Mouse (Mus musculus) heart, postnatal 0 days (tissue): ENCODE data around the gene Tmem254b. TPM values are rescaled to one million over a fixed set of nuclear protein-coding genes. Genes with fewer than 3 reads are reported as not detected.
"Not testable (repeated sequence)": the region's sequence is repeated elsewhere in the genome, so short reads cannot be mapped to it uniquely, and the experiment has no call there.

ENCODE experiments used
- ATAC-seq: fragments of 200-750 bp; cut with Nextera tagmentation; 2 replicates; pipeline ENCODE4 v1.8.0; 2017; ENCODE audit warnings: low read depth, moderate number of reproducible peaks, moderate library complexity; ENCODE audit not compliant: insufficient read depth
- DNase-seq: peaks from one replicate; pipeline ENCODE4 v3.0.0-alpha.2; 2016; ENCODE audit warnings: low spot score
- H3K27ac ChIP-seq: fragments of 300-500 bp; sonication (generic); 2 replicates; pipeline ENCODE4 v1.5.1; 2014; ENCODE audit warnings: low read depth, mild to moderate bottlenecking
- H3K27me3 ChIP-seq: fragments of 300-500 bp; sonication (generic); 2 replicates; pipeline ENCODE4 v1.6.1; 2014; ENCODE audit warnings: low read length, mixed read lengths; ENCODE audit not compliant: control insufficient read depth, insufficient read depth
- H3K36me3 ChIP-seq: fragments of 300-500 bp; sonication (generic); replicated peaks from 2 replicates; pipeline ENCODE4 v1.6.1; 2014; ENCODE audit warnings: low read length, mixed read lengths; ENCODE audit not compliant: control insufficient read depth, insufficient read depth
- H3K4me1 ChIP-seq: fragments of 300-500 bp; sonication (generic); 2 replicates; pipeline ENCODE4 v1.6.1; 2014; ENCODE audit warnings: antibody characterized with exemption; ENCODE audit not compliant: control insufficient read depth, insufficient read depth
- H3K4me2 ChIP-seq: fragments of 300-500 bp; sonication (generic); 2 replicates; pipeline ENCODE4 v1.6.1; 2014; ENCODE audit warnings: low read depth, mild to moderate bottlenecking, low read length, moderate library complexity
- H3K4me3 ChIP-seq: fragments of 300-500 bp; sonication (generic); 2 replicates; pipeline ENCODE4 v1.5.1; 2014; ENCODE audit warnings: low read depth, low read length
- H3K9ac ChIP-seq: fragments of 300-500 bp; sonication (generic); replicated peaks from 2 replicates; pipeline ENCODE4 v1.6.1; 2014; ENCODE audit warnings: low read depth, low read length, mixed read lengths
- H3K9me3 ChIP-seq: fragments of 300-500 bp; sonication (generic); replicated peaks from 2 replicates; pipeline ENCODE4 v1.6.1; 2016; ENCODE audit warnings: low read length; ENCODE audit not compliant: control insufficient read depth
- WGBS: fragments of 180-500 bp; shearing (Covaris S2); extraction: QIAGEN DNeasy Blood & Tissue Kit; methylation state at CpG from one replicate; pipeline ENCODE4 v1.1.7; 2014; 5-methylcytosine and 5-hydroxymethylcytosine counted together
- polyA plus RNA-seq: library from polyadenylated mRNA; unstranded; fragments of >200 nt; fragmentation: Nextera tagmentation; extraction: Ambion mirVana; gene quantifications from 2 replicates; pipeline ENCODE4 v1.2.1, GENCODE M21; 2015
- total RNA-seq: library from RNA; depleted of rRNA; stranded (reverse); fragments of >200 nt; gene quantifications from 2 replicates; pipeline ENCODE4 v1.2.3, GENCODE M21; 2014; ENCODE audit warnings: low replicate concordance; rRNA removed

Gene Tmem254b
- total RNA-seq (5.1 and 29.2 TPM in 2 replicates), polyA plus RNA-seq (14.6 and 16.2 TPM in 2 replicates)

- not testable (repeated sequence) for H3K4me2 ChIP-seq, H3K27me3 ChIP-seq, H3K9me3 ChIP-seq, H3K4me1 ChIP-seq, H3K36me3 ChIP-seq, DNase-seq, H3K4me3 ChIP-seq, H3K9ac ChIP-seq, H3K27ac ChIP-seq
- peak; percentile 55 for ATAC-seq
- no CpG with 5 or more reads among the region's 10 CpGs for WGBS
Measured at GRCm38 (mm10) chr14:26206926-26207247, at the start of gene Tmem254b. Tmem254b (minus strand) TSS chr14:26207041.

DNA sequence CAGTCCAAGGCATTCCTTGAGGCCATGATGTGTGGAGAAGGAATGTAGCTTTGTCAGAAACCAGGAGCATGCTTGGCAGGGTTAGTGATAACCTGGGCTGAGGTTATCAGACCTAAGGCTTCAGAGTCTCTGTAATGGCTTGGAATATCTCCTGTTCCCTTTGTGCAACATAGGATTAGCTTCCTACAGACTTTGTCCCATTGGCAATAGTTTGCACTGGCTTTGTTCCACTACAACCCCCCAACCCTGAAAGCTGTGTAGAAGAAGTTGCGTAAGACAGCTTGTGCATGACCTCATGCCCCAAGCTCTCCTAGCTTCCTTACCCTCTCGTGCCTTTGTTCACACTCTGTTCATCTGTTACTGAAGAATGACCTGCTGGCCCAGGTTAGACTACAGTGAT is 30.3 kb upstream of the Tmem254b start:
- DNase-seq, ATAC-seq, H3K27me3 ChIP-seq, H3K4me1 ChIP-seq, H3K4me3 ChIP-seq, H3K9me3 ChIP-seq, H3K9ac ChIP-seq, H3K4me2 ChIP-seq, H3K36me3 ChIP-seq, H3K27ac ChIP-seq: not testable (repeated sequence)
- WGBS: no CpG with 5 or more reads among the region's 2 CpGs

DNA sequence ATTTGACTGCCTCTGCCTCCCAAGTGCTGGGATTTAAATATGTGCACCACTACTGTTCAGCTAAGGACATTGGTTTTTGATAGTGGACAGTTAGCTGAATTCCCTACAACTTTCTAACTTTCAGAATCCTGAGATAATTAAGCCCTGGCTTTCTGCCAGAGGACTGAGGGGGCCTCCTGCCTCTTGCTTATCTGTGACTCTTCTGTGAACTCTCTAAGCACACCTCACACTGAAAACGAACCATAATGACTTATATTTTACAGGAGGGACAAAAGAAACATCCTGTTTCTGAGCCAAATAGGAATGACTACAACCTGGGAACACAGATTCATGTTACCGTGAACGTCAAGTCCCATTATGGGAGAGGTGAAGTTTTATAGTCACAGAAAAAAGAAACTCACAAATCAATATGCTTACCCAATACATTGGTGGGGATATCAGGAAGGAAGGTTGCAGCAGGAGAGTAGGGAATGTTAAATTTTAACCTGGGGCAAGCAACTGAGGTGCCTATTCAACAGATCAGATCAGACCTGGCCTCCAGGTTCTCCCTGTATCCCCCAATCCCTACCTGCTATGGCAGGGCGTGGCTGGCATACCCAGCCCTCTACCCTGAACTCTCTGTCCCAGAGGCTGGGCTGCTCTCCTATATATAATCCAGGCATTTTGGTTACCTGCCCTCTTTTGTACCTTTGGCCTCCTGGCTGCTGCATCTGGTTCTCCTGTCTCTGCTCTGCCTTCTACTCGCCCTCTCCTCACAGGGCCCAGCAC is 9.6 kb upstream of the Tmem254b start:
- not testable (repeated sequence) for H3K4me3 ChIP-seq, H3K9ac ChIP-seq, H3K27ac ChIP-seq, H3K36me3 ChIP-seq, H3K27me3 ChIP-seq, H3K4me1 ChIP-seq, H3K9me3 ChIP-seq, DNase-seq, ATAC-seq, H3K4me2 ChIP-seq
- no CpG with 5 or more reads among the region's 5 CpGs for WGBS

GRCm38 (mm10) chr14:26206197-26206925 is 480 bp downstream of the Tmem254b start:
- not testable (repeated sequence) for DNase-seq, H3K27ac ChIP-seq, H3K27me3 ChIP-seq, H3K4me1 ChIP-seq, H3K4me3 ChIP-seq, H3K9me3 ChIP-seq, H3K36me3 ChIP-seq, H3K9ac ChIP-seq, H3K4me2 ChIP-seq
- WGBS: no CpG with 5 or more reads among the region's 44 CpGs
- ATAC-seq: peak; percentile 55; the same call in 1 of the 2 replicates

- H3K9ac ChIP-seq, DNase-seq, H3K27ac ChIP-seq, H3K4me1 ChIP-seq, H3K36me3 ChIP-seq, H3K4me2 ChIP-seq, ATAC-seq, H3K9me3 ChIP-seq, H3K27me3 ChIP-seq, H3K4me3 ChIP-seq: not testable (repeated sequence)
- WGBS: no CpG with 5 or more reads among the region's 3 CpGs
Measured at GRCm38 (mm10) chr14:26197851-26198250, 9.0 kb downstream of the Tmem254b start.

DNA sequence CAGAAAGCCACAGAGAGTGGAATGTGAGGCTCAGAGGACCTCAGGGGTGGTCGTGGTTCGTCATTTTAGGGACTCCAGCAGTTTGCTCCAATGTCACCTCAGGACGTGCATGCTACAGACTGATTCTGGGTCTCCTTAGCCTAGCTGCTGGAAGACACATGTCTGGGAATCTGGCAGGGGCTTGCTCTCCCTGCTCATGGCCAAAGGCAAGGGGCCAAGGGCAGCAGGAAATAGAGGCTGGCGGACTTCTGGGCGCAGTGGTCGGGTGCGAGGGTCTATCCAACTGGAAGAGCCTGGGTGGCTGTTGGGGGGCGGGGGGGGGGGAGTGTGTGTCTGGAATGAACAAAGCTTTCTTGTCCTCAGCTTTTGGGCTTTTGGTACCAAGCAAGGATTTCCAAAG is 18.5 kb downstream of the Tmem254b start:
- H3K4me3 ChIP-seq, H3K27ac ChIP-seq, H3K27me3 ChIP-seq, H3K4me2 ChIP-seq, ATAC-seq, H3K9ac ChIP-seq, DNase-seq, H3K9me3 ChIP-seq, H3K36me3 ChIP-seq, H3K4me1 ChIP-seq: not testable (repeated sequence)
- WGBS: no CpG with 5 or more reads among the region's 8 CpGs

GRCm38 (mm10) chr14:26186638-26187037 is 20.2 kb downstream of the Tmem254b start:
- H3K27me3 ChIP-seq, H3K36me3 ChIP-seq, H3K27ac ChIP-seq, H3K4me2 ChIP-seq, H3K9ac ChIP-seq, DNase-seq, H3K9me3 ChIP-seq, ATAC-seq, H3K4me3 ChIP-seq, H3K4me1 ChIP-seq: not testable (repeated sequence)
- WGBS: no CpG with 5 or more reads among the region's 9 CpGs

GRCm38 (mm10) chr14:26182380-26182779 is 24.5 kb downstream of the Tmem254b start, which contains the start of gene Plac9b:
Plac9b (minus strand) TSS chr14:26182480.
- H3K36me3 ChIP-seq, DNase-seq, H3K27ac ChIP-seq, H3K27me3 ChIP-seq, H3K4me2 ChIP-seq, H3K9me3 ChIP-seq, H3K4me3 ChIP-seq, H3K4me1 ChIP-seq, ATAC-seq, H3K9ac ChIP-seq: not testable (repeated sequence)
- WGBS: no CpG with 5 or more reads among the region's 10 CpGs
